ENCODE assay signal across 14 mouse cellular contexts in genomic region chr19:40570726-40571125, GRCm38 (mm10). TPM values are rescaled to one million over a fixed set of nuclear protein-coding genes. Genes with fewer than 3 reads are reported as not detected.
DNase-seq lines count a peak whose midpoint lies in the region; ATAC-seq and TF ChIP-seq lines count a peak whose summit lies in the region.
"Had no signal": no experiment of that assay in that cellular context is flagged by ENCODE, and none has a peak within 500 bp of the region (broad histone marks: within the 10 kb centered on the region; RNA-seq: fewer than 3 reads in every experiment).

No protein-coding gene starts in this region.

- WGBS in forebrain, embryonic 13.5 days, result 95% methylated on average over 9 of the region's 9 CpGs
- 95% methylated on average over 9 of the region's 9 CpGs for WGBS in forebrain, embryonic 11.5 days
- WGBS in midbrain, postnatal 0 days, result 95% methylated on average over 9 of the region's 9 CpGs

- no peak for TF ChIP-seq CTCF in midbrain, postnatal 0 days (IDR thresholded peaks at IDR 0.05)

- peak overlapping the region; percentile 38 for H3K4me3 ChIP-seq in megakaryocyte, embryonic 14.5 days (replicated peaks)
- no peak overlapping the region for H3K4me3 ChIP-seq in forebrain, embryonic 13.5 days
- no peak overlapping the region for H3K4me3 ChIP-seq in forebrain, embryonic 11.5 days (ENCODE audit: low read depth, low read length)
- H3K4me3 ChIP-seq in midbrain, postnatal 0 days (ENCODE audit: low read depth, low read length), result no peak overlapping the region
- H3K4me3 ChIP-seq: forebrain, embryonic 12.5 days; hindbrain, embryonic 10.5 days; left cerebral cortex, adult 2 months had no signal

- no peak overlapping the region for H3K9ac ChIP-seq in forebrain, embryonic 13.5 days
- H3K9ac ChIP-seq in forebrain, embryonic 11.5 days (ENCODE audit: low read length), result no peak overlapping the region
- no peak overlapping the region for H3K9ac ChIP-seq in midbrain, postnatal 0 days (replicated peaks; ENCODE audit: low read length, poor library complexity, severe bottlenecking)
- H3K9ac ChIP-seq: forebrain, embryonic 12.5 days had no signal

- H3K4me2 ChIP-seq in forebrain, embryonic 13.5 days, result no peak overlapping the region
- H3K4me2 ChIP-seq in forebrain, embryonic 11.5 days (ENCODE audit: low read depth, low read length, severe bottlenecking), result no peak overlapping the region
- no peak overlapping the region for H3K4me2 ChIP-seq in midbrain, postnatal 0 days (ENCODE audit: low read depth, low read length, poor library complexity, severe bottlenecking)
- H3K4me2 ChIP-seq: forebrain, embryonic 12.5 days had no signal

- H3K4me1 ChIP-seq in megakaryocyte, embryonic 14.5 days, result peaks cover under 1% of the 10 kb centered on the region; the same call in 1 of the 2 replicates
- no peaks in the 10 kb centered on the region for H3K4me1 ChIP-seq in forebrain, embryonic 13.5 days
- no peaks in the 10 kb centered on the region for H3K4me1 ChIP-seq in forebrain, embryonic 11.5 days (replicated peaks; ENCODE audit: control insufficient read depth, insufficient read depth, low read length)
- no peaks in the 10 kb centered on the region for H3K4me1 ChIP-seq in midbrain, postnatal 0 days (ENCODE audit: insufficient read depth, low read length)
- H3K4me1 ChIP-seq: forebrain, embryonic 12.5 days; hindbrain, embryonic 10.5 days had no signal

- peak; percentile 76 for DNase-seq in heart, postnatal 4 days
- peak; percentile 73 for DNase-seq in kidney, postnatal 14 days
- no peak for DNase-seq in thymus, postnatal 10 days (ENCODE audit: low spot score in 2 of 2)
- DNase-seq in forebrain, embryonic 11.5 days (ENCODE audit: low spot score), result no peak
- DNase-seq in midbrain, postnatal 0 days (ENCODE audit: low spot score), result no peak
- DNase-seq: lung, adult 18-20 months; midbrain, embryonic 14.5 days had no signal

- no peak for ATAC-seq in megakaryocyte, adult 5-6 weeks (ENCODE audit: poor library complexity, severe bottlenecking)
- ATAC-seq in forebrain, embryonic 13.5 days, result no peak
- ATAC-seq in forebrain, embryonic 11.5 days (replicated peaks; ENCODE audit: low FRiP score), result no peak
- ATAC-seq in midbrain, postnatal 0 days (ENCODE audit: low FRiP score), result no peak
- ATAC-seq: CD4-positive, CD25-positive, alpha-beta regulatory T cell, adult 4 months had no signal

- H3K27me3 ChIP-seq in megakaryocyte, embryonic 14.5 days (replicated peaks), result no peaks in the 10 kb centered on the region
- no peaks in the 10 kb centered on the region for H3K27me3 ChIP-seq in forebrain, embryonic 13.5 days
- H3K27me3 ChIP-seq in forebrain, embryonic 11.5 days (ENCODE audit: control insufficient read depth, insufficient read depth, low read length), result no peaks in the 10 kb centered on the region
- no peaks in the 10 kb centered on the region for H3K27me3 ChIP-seq in midbrain, postnatal 0 days (ENCODE audit: insufficient read depth, low read length)
- H3K27me3 ChIP-seq: forebrain, embryonic 12.5 days had no signal

- H3K36me3 ChIP-seq in megakaryocyte, embryonic 14.5 days (replicated peaks; ENCODE audit: low read length), result peaks cover 100% of the 10 kb centered on the region
- peaks cover 98% of the 10 kb centered on the region for H3K36me3 ChIP-seq in forebrain, embryonic 13.5 days (ENCODE audit: poor library complexity, severe bottlenecking)
- peaks cover 31% of the 10 kb centered on the region for H3K36me3 ChIP-seq in forebrain, embryonic 11.5 days (ENCODE audit: control insufficient read depth, insufficient read depth, low read length)
- peaks cover 67% of the 10 kb centered on the region for H3K36me3 ChIP-seq in midbrain, postnatal 0 days (ENCODE audit: insufficient read depth, low read length)

- H3K9me3 ChIP-seq in megakaryocyte, embryonic 14.5 days, result peaks cover 24% of the 10 kb centered on the region
- peaks cover 13% of the 10 kb centered on the region for H3K9me3 ChIP-seq in forebrain, embryonic 13.5 days (replicated peaks)
- H3K9me3 ChIP-seq in forebrain, embryonic 11.5 days (ENCODE audit: control insufficient read depth, low read length), result peaks cover 5% of the 10 kb centered on the region; the same call in 1 of the 2 replicates
- no peaks in the 10 kb centered on the region for H3K9me3 ChIP-seq in midbrain, postnatal 0 days (ENCODE audit: low read length)

- H3K27ac ChIP-seq in forebrain, embryonic 13.5 days, result no peak overlapping the region
- no peak overlapping the region for H3K27ac ChIP-seq in forebrain, embryonic 11.5 days (ENCODE audit: low read depth, low read length)
- H3K27ac ChIP-seq in midbrain, postnatal 0 days (ENCODE audit: low read depth, low read length), result no peak overlapping the region
- H3K27ac ChIP-seq: forebrain, embryonic 12.5 days; hindbrain, embryonic 10.5 days; left cerebral cortex, adult 2 months had no signal

RNA-seq across cellular contexts. Expression of gene Aldh18a1, which starts 17.5 kb away (rescaled TPM):
- 0.67 and 4.4 TPM in 2 replicates for polyA plus RNA-seq in megakaryocyte, embryonic 14.5 days (2012; ENCODE audit: insufficient read depth, low replicate concordance)
- total RNA-seq in megakaryocyte, adult 5-6 weeks (2015), result 8.3 and 10.5 TPM in 2 replicates
- total RNA-seq in megakaryocyte, adult 5-6 weeks (2017), result 6.5 and 7.6 TPM in 2 replicates
- total RNA-seq in heart, postnatal 4 days (2021), result 10 to 100 TPM; 23.5 to 30.4 TPM
- polyA plus RNA-seq in forebrain, embryonic 13.5 days (2015; fragmentation: Nextera tagmentation; extraction: Ambion mirVana), result 81.4 and 87.0 TPM in 2 replicates
- 109 and 112 TPM in 2 replicates for polyA plus RNA-seq in forebrain, embryonic 11.5 days (2014; fragmentation: Nextera tagmentation; extraction: Ambion mirVana)
- total RNA-seq in midbrain, postnatal 0 days (2014; rRNA removed), result 67.4 and 73.6 TPM in 2 replicates
- 28.9 and 31.4 TPM in 2 replicates for polyA plus RNA-seq in midbrain, postnatal 0 days (2015; fragmentation: Nextera tagmentation; extraction: Ambion mirVana)

RNA-seq across cellular contexts. Expression of gene Tctn3, which starts 41.3 kb away (rescaled TPM):
- 1.2 and 2.3 TPM in 2 replicates for polyA plus RNA-seq in megakaryocyte, embryonic 14.5 days (2012; ENCODE audit: insufficient read depth, low replicate concordance)
- total RNA-seq in megakaryocyte, adult 5-6 weeks (2015), result 2.5 and 5.8 TPM in 2 replicates
- total RNA-seq in megakaryocyte, adult 5-6 weeks (2017), result 1.6 and 3.2 TPM in 2 replicates
- total RNA-seq in heart, postnatal 4 days (2021), result 1 to 10 TPM; 7.3 to 7.8 TPM
- polyA plus RNA-seq in forebrain, embryonic 13.5 days (2015; fragmentation: Nextera tagmentation; extraction: Ambion mirVana), result 11.6 and 12.7 TPM in 2 replicates
- polyA plus RNA-seq in forebrain, embryonic 11.5 days (2014; fragmentation: Nextera tagmentation; extraction: Ambion mirVana), result 15.1 and 16.6 TPM in 2 replicates
- 28.7 and 35.5 TPM in 2 replicates for total RNA-seq in midbrain, postnatal 0 days (2014; rRNA removed)
- polyA plus RNA-seq in midbrain, postnatal 0 days (2015; fragmentation: Nextera tagmentation; extraction: Ambion mirVana), result 15.9 and 16.0 TPM in 2 replicates

RNA-seq across cellular contexts. Expression of gene Entpd1, which starts 41.4 kb away (rescaled TPM):
- polyA plus RNA-seq in megakaryocyte, embryonic 14.5 days (2012; ENCODE audit: insufficient read depth, low replicate concordance), result 1.9 TPM in 1 of 2 replicates, not detected in the other
- total RNA-seq in megakaryocyte, adult 5-6 weeks (2015), result 21.8 and 22.3 TPM in 2 replicates
- 44.0 and 51.9 TPM in 2 replicates for total RNA-seq in megakaryocyte, adult 5-6 weeks (2017)
- 10 to 100 TPM; 32.3 to 33.3 TPM for total RNA-seq in heart, postnatal 4 days (2021)
- 8.8 and 12.4 TPM in 2 replicates for polyA plus RNA-seq in forebrain, embryonic 13.5 days (2015; fragmentation: Nextera tagmentation; extraction: Ambion mirVana)
- 7.8 and 9.3 TPM in 2 replicates for polyA plus RNA-seq in forebrain, embryonic 11.5 days (2014; fragmentation: Nextera tagmentation; extraction: Ambion mirVana)
- 9.6 and 13.3 TPM in 2 replicates for total RNA-seq in midbrain, postnatal 0 days (2014; rRNA removed)
- 6.9 and 7.3 TPM in 2 replicates for polyA plus RNA-seq in midbrain, postnatal 0 days (2015; fragmentation: Nextera tagmentation; extraction: Ambion mirVana)

RNA-seq across cellular contexts. Expression of gene Sorbs1, which starts 57.1 kb away (rescaled TPM):
- polyA plus RNA-seq in megakaryocyte, embryonic 14.5 days (2012; ENCODE audit: insufficient read depth, low replicate concordance), result 2.7 TPM in 1 of 2 replicates, not detected in the other
- 1.7 and 2.1 TPM in 2 replicates for total RNA-seq in megakaryocyte, adult 5-6 weeks (2015)
- total RNA-seq in megakaryocyte, adult 5-6 weeks (2017), result 2.5 and 5.2 TPM in 2 replicates
- total RNA-seq in heart, postnatal 4 days (2021), result 100 to 1,000 TPM; 234 to 256 TPM
- 84.1 and 84.9 TPM in 2 replicates for polyA plus RNA-seq in forebrain, embryonic 13.5 days (2015; fragmentation: Nextera tagmentation; extraction: Ambion mirVana)
- polyA plus RNA-seq in forebrain, embryonic 11.5 days (2014; fragmentation: Nextera tagmentation; extraction: Ambion mirVana), result 62.3 and 66.0 TPM in 2 replicates
- total RNA-seq in midbrain, postnatal 0 days (2014; rRNA removed), result 53.1 and 74.1 TPM in 2 replicates
- 55.6 and 60.4 TPM in 2 replicates for polyA plus RNA-seq in midbrain, postnatal 0 days (2015; fragmentation: Nextera tagmentation; extraction: Ambion mirVana)

Comparison
In these comparisons a context has a peak if more than half of its experiments do, and no peak if none do; other contexts are left out.
1. DNase-seq: peak in heart, postnatal 4 days (single experiment) and kidney, postnatal 14 days (single experiment); none in thymus, postnatal 10 days (0 of 2), forebrain, embryonic 11.5 days (single experiment) and midbrain, postnatal 0 days (single experiment).